Mouse (Mus musculus) bone marrow macrophage, adult 2 months (primary cell): ENCODE results near the gene Rbpjl.

ENCODE experiments used
- CTCF ChIP-seq: IDR thresholded peaks from 2 replicates; pipeline ENCODE4 v1.5.1; 2012; ENCODE audit warnings: low read depth, mild to moderate bottlenecking, low read length, moderate library complexity
- POLR2A ChIP-seq: IDR thresholded peaks from 2 replicates; pipeline ENCODE4 v1.6.1; 2012; ENCODE audit warnings: mild to moderate bottlenecking, low read depth, low read length, borderline replicate concordance

DNA sequence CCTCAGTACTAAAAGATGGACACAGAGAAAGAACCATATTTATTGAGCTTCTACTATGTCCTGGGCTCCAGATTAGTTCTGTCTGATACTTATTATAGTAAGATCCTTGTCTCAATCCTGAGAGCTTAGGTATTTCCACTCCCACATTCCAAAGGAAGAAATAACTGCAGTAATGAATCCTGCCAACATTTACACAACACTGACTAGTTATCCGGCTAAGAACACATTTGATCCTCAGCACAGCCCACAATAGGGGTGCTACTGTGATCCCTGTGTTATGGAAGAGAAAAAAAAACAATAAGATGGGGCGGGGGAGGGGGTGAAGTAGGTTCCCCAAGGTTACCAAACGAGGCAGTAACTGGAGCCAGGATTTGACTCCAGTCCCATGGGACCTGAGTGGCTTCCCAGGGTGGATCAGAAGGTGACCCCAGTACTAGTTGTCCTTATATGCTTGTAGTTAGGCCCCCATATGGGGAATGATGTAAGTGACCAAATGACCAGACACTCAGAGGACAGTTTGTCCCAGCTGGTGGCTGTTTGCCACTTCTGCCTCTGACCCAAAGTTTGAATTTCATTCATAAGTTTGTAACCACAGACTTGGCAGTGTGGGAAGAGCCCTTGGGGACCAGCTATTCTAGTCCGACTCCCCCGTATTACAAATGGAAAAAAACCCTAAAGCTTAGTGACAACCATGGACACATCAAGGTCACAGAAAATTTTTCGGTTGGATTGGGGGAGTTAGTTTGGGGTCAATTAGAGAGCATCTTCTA, 52.7 kb downstream of the Rbpjl start:
- TF ChIP-seq POLR2A (no peak), CTCF (no peak)
